Mouse (Mus musculus) adipose tissue, adult 10 weeks (tissue): ENCODE results near the gene Cstad. TPM values are rescaled to one million over a fixed set of nuclear protein-coding genes. Genes with fewer than 3 reads are reported as not detected.

Experiments
- polyA plus RNA-seq: library from polyadenylated mRNA; stranded (reverse); fragments of 350-450 nt; fragmentation: Illumina TruSeq; extraction: RNeasy Lipid Tissue Mini Kit (QIAGEN cat#74804); gene quantifications from one replicate; pipeline ENCODE4 v1.2.3, GENCODE M21; 2014; ENCODE audit warnings: low read depth, low replicate concordance

The Cstad gene
- 3.0 TPM for polyA plus RNA-seq

GRCm38 (mm10) chr2:30594641-30595379 is at the start of gene Cstad:
TSS of gene Cstad (plus strand) at chr2:30595040.

Other genes starting within 250 kb of the Cstad start
- 208 TPM for gene Sh3glb2, start 235.7 kb upstream of the Cstad start, polyA plus RNA-seq
- 39.4 TPM for gene Miga2, start 230.8 kb upstream of the Cstad start, polyA plus RNA-seq
- 24.6 TPM for gene Dolpp1, start 202.8 kb upstream of the Cstad start, polyA plus RNA-seq
- 104 TPM for gene Crat, start 179.2 kb upstream of the Cstad start, polyA plus RNA-seq
- 140 TPM for gene Ptpa, start 179.0 kb upstream of the Cstad start, polyA plus RNA-seq
- 2.3 TPM for gene Ier5l, start 120.8 kb upstream of the Cstad start, polyA plus RNA-seq
- gene 1700001O22Rik, start 208.6 kb downstream of the Cstad start, polyA plus RNA-seq: 20.4 TPM
- 21.6 TPM for gene Ntmt1, start 212.8 kb downstream of the Cstad start, polyA plus RNA-seq
- gene Asb6, start 235.3 kb downstream of the Cstad start, polyA plus RNA-seq: 21.4 TPM
- gene Prrx2, start 239.9 kb downstream of the Cstad start, polyA plus RNA-seq: 3.7 TPM